Mouse (Mus musculus) kidney, embryonic 15.5 days (tissue): ENCODE data around the gene Rbfox2. TPM values are rescaled to one million over a fixed set of nuclear protein-coding genes. Genes with fewer than 3 reads are reported as not detected.

Experiments
- ATAC-seq: fragments of 200-750 bp; cut with Nextera tagmentation; replicated peaks from 2 replicates; pipeline ENCODE4 v1.8.0; 2017; ENCODE audit warnings: moderate TSS enrichment; ENCODE audit not compliant: low FRiP score
- H3K27ac ChIP-seq: fragments of 300-500 bp; sonication (generic); 2 replicates; pipeline ENCODE4 v1.5.1; 2015; ENCODE audit warnings: mild to moderate bottlenecking, inconsistent platforms
- H3K27me3 ChIP-seq: fragments of 300-500 bp; sonication (generic); 2 replicates; pipeline ENCODE4 v1.6.1; 2015; ENCODE audit warnings: inconsistent platforms
- H3K36me3 ChIP-seq: fragments of 300-500 bp; sonication (generic); 2 replicates; pipeline ENCODE4 v1.6.1; 2015; ENCODE audit warnings: inconsistent platforms
- H3K4me1 ChIP-seq: fragments of 300-500 bp; sonication (generic); 2 replicates; pipeline ENCODE4 v1.6.1; 2015; ENCODE audit warnings: inconsistent platforms
- H3K4me2 ChIP-seq: fragments of 300-500 bp; sonication (generic); 2 replicates; pipeline ENCODE4 v1.6.1; 2015; ENCODE audit warnings: moderate library complexity, mild to moderate bottlenecking, inconsistent platforms
- H3K4me3 ChIP-seq: fragments of 300-500 bp; sonication (generic); replicated peaks from 2 replicates; pipeline ENCODE4 v1.5.1; 2015; ENCODE audit warnings: mild to moderate bottlenecking, inconsistent platforms
- H3K9ac ChIP-seq: fragments of 300-500 bp; sonication (generic); 2 replicates; pipeline ENCODE4 v1.6.1; 2015; ENCODE audit warnings: mild to moderate bottlenecking, inconsistent platforms
- H3K9me3 ChIP-seq: fragments of 300-500 bp; sonication (generic); replicated peaks from 2 replicates; pipeline ENCODE4 v1.6.1; 2016; ENCODE audit warnings: inconsistent platforms
- WGBS: fragments of 180-500 bp; shearing (Covaris S2); methylation state at CpG from one replicate; pipeline ENCODE4 v1.1.7; 2015; ENCODE audit warnings: mixed read lengths; 5-methylcytosine and 5-hydroxymethylcytosine counted together
- polyA plus RNA-seq: library from polyadenylated mRNA; unstranded; fragments of >200 nt; fragmentation: Nextera tagmentation; extraction: Ambion mirVana; gene quantifications from 2 replicates; pipeline ENCODE4 v1.2.1, GENCODE M21; 2015

The Rbfox2 gene
- polyA plus RNA-seq, 1 experiment from 2014 or later: 47.7 TPM

- Histone ChIP-seq H3K27ac (peak overlapping the region; percentile 94), H3K27me3 (no peaks in the 10 kb centered on the region), H3K36me3 (no peaks in the 10 kb centered on the region), H3K4me2 (peak overlapping the region; percentile 67), H3K9me3 (no peaks in the 10 kb centered on the region), H3K4me3 (peak overlapping the region; percentile 63), H3K9ac (peak overlapping the region; percentile 37), H3K4me1 (peaks cover 53% of the 10 kb centered on the region)
- no peak for ATAC-seq
- WGBS: 16% methylated on average over 3 of the region's 3 CpGs
These were observed 156.4 kb downstream of the Rbfox2 start for GRCm38 (mm10) chr15:77150424-77150841.

GRCm38 (mm10) chr15:77150000-77150399 lies 156.8 kb downstream of the Rbfox2 start:
- no peaks in the 10 kb centered on the region for H3K36me3 ChIP-seq
- no peaks in the 10 kb centered on the region for H3K9me3 ChIP-seq
- H3K27me3 ChIP-seq: no peaks in the 10 kb centered on the region
- H3K4me3 ChIP-seq: peak overlapping the region; percentile 63
- no peak; the same call in 1 of the 2 replicates for ATAC-seq
- peak overlapping the region; percentile 67 for H3K4me2 ChIP-seq
- peaks cover 55% of the 10 kb centered on the region for H3K4me1 ChIP-seq
- 33% methylated on average over 3 of the region's 3 CpGs for WGBS
- 0 out of 2 replicates have a peak overlapping the region, but pooled peaks have one; percentile 37 for H3K9ac ChIP-seq
- peak overlapping the region; percentile 94 for H3K27ac ChIP-seq

- peak overlapping the region; percentile 67 for H3K4me2 ChIP-seq
- no peak for ATAC-seq
- 53% methylated on average over 3 of the region's 3 CpGs for WGBS
- no peak overlapping the region for H3K9ac ChIP-seq
- no peaks in the 10 kb centered on the region for H3K36me3 ChIP-seq
- H3K27ac ChIP-seq: peak overlapping the region; percentile 94
- H3K4me1 ChIP-seq: peaks cover 59% of the 10 kb centered on the region
- no peak overlapping the region for H3K4me3 ChIP-seq
- no peaks in the 10 kb centered on the region for H3K27me3 ChIP-seq
- H3K9me3 ChIP-seq: no peaks in the 10 kb centered on the region
These were observed 157.3 kb downstream of the Rbfox2 start for GRCm38 (mm10) chr15:77149551-77149950.

GRCm38 (mm10) chr15:77146942-77147341 lies 159.9 kb downstream of the Rbfox2 start:
- H3K4me2 ChIP-seq: no peak overlapping the region
- H3K4me3 ChIP-seq: no peak overlapping the region
- no peak overlapping the region for H3K9ac ChIP-seq
- no peak overlapping the region for H3K27ac ChIP-seq
- no peak for ATAC-seq
- H3K4me1 ChIP-seq: peaks cover 51% of the 10 kb centered on the region
- no peaks in the 10 kb centered on the region for H3K27me3 ChIP-seq
- 85% methylated on average over 4 of the region's 4 CpGs for WGBS
- no peaks in the 10 kb centered on the region for H3K36me3 ChIP-seq
- no peaks in the 10 kb centered on the region for H3K9me3 ChIP-seq

GRCm38 (mm10) chr15:77144960-77145359 lies 161.8 kb downstream of the Rbfox2 start:
- Histone ChIP-seq H3K9me3 (no peaks in the 10 kb centered on the region), H3K27ac (no peak overlapping the region), H3K36me3 (no peaks in the 10 kb centered on the region), H3K4me3 (no peak overlapping the region), H3K27me3 (no peaks in the 10 kb centered on the region), H3K9ac (no peak overlapping the region), H3K4me1 (peaks cover 38% of the 10 kb centered on the region), H3K4me2 (no peak overlapping the region)
- 89% methylated on average over 1 of the region's 1 CpGs for WGBS
- no peak for ATAC-seq

GRCm38 (mm10) chr15:77142787-77143186 lies 164.0 kb downstream of the Rbfox2 start:
- no peak overlapping the region for H3K27ac ChIP-seq
- H3K4me1 ChIP-seq: peaks cover 32% of the 10 kb centered on the region
- ATAC-seq: no peak
- no peaks in the 10 kb centered on the region for H3K9me3 ChIP-seq
- WGBS: 79% methylated on average over 5 of the region's 5 CpGs
- H3K27me3 ChIP-seq: no peaks in the 10 kb centered on the region
- no peak overlapping the region for H3K9ac ChIP-seq
- no peak overlapping the region for H3K4me3 ChIP-seq
- H3K4me2 ChIP-seq: no peak overlapping the region
- no peaks in the 10 kb centered on the region for H3K36me3 ChIP-seq

- no peak overlapping the region for H3K9ac ChIP-seq
- no peak overlapping the region for H3K27ac ChIP-seq
- no peaks in the 10 kb centered on the region for H3K27me3 ChIP-seq
- no peaks in the 10 kb centered on the region for H3K9me3 ChIP-seq
- peaks cover 32% of the 10 kb centered on the region for H3K4me1 ChIP-seq
- H3K4me3 ChIP-seq: no peak overlapping the region
- H3K36me3 ChIP-seq: no peaks in the 10 kb centered on the region
- H3K4me2 ChIP-seq: no peak overlapping the region
- no peak for ATAC-seq
- WGBS: 59% methylated on average over 6 of the region's 6 CpGs
These were observed 164.5 kb downstream of the Rbfox2 start for GRCm38 (mm10) chr15:77142352-77142751.

- Histone ChIP-seq H3K27ac (no peak overlapping the region), H3K4me2 (no peak overlapping the region), H3K9me3 (no peaks in the 10 kb centered on the region), H3K36me3 (no peaks in the 10 kb centered on the region), H3K4me1 (peaks cover 32% of the 10 kb centered on the region), H3K9ac (no peak overlapping the region), H3K27me3 (no peaks in the 10 kb centered on the region), H3K4me3 (no peak overlapping the region)
- 64% methylated on average over 4 of the region's 4 CpGs for WGBS
- ATAC-seq: no peak
These were observed 165.1 kb downstream of the Rbfox2 start for GRCm38 (mm10) chr15:77141711-77142110.

- H3K9ac ChIP-seq: no peak overlapping the region
These were observed 168.5 kb downstream of the Rbfox2 start for GRCm38 (mm10) chr15:77138282-77138681.

GRCm38 (mm10) chr15:77134483-77134882 lies 172.3 kb downstream of the Rbfox2 start:
- H3K9me3 ChIP-seq: peaks cover 9% of the 10 kb centered on the region; the same call in 1 of the 2 replicates
- no peak for ATAC-seq
- no peaks in the 10 kb centered on the region for H3K27me3 ChIP-seq
- no peak overlapping the region for H3K27ac ChIP-seq
- H3K4me2 ChIP-seq: no peak overlapping the region
- H3K9ac ChIP-seq: no peak overlapping the region
- no peak overlapping the region for H3K4me3 ChIP-seq
- 93% methylated on average over 10 of the region's 10 CpGs for WGBS
- H3K4me1 ChIP-seq: peaks cover 9% of the 10 kb centered on the region
- H3K36me3 ChIP-seq: peaks cover 57% of the 10 kb centered on the region

More at GRCm38 (mm10) chr15:77138282-77138681, 168.5 kb downstream of the Rbfox2 start:
- H3K36me3 ChIP-seq: peaks cover 23% of the 10 kb centered on the region
- H3K4me1 ChIP-seq: peaks cover 20% of the 10 kb centered on the region
- no peak overlapping the region for H3K4me2 ChIP-seq
- WGBS: 58% methylated on average over 5 of the region's 5 CpGs
- no peak overlapping the region for H3K4me3 ChIP-seq
- peaks cover 9% of the 10 kb centered on the region; the same call in 1 of the 2 replicates for H3K9me3 ChIP-seq
- no peaks in the 10 kb centered on the region for H3K27me3 ChIP-seq
- H3K27ac ChIP-seq: no peak overlapping the region
- no peak for ATAC-seq

GRCm38 (mm10) chr15:77129154-77129553 lies 177.7 kb downstream of the Rbfox2 start:
- Histone ChIP-seq H3K36me3 (peaks cover 46% of the 10 kb centered on the region), H3K27ac (no peak overlapping the region)

GRCm38 (mm10) chr15:77127737-77128136 lies 179.1 kb downstream of the Rbfox2 start:
- H3K27ac ChIP-seq: no peak overlapping the region
- no peak overlapping the region for H3K9ac ChIP-seq
- no peaks in the 10 kb centered on the region for H3K9me3 ChIP-seq
- no peak overlapping the region for H3K4me3 ChIP-seq
- H3K4me1 ChIP-seq: no peaks in the 10 kb centered on the region
- H3K4me2 ChIP-seq: no peak overlapping the region
- peaks cover 39% of the 10 kb centered on the region for H3K36me3 ChIP-seq
- H3K27me3 ChIP-seq: no peaks in the 10 kb centered on the region
- WGBS: 70% methylated on average over 2 of the region's 2 CpGs
- no peak for ATAC-seq

More at GRCm38 (mm10) chr15:77129154-77129553, 177.7 kb downstream of the Rbfox2 start:
- Histone ChIP-seq H3K4me1 (no peaks in the 10 kb centered on the region), H3K4me2 (no peak overlapping the region), H3K9ac (no peak overlapping the region), H3K27me3 (no peaks in the 10 kb centered on the region), H3K9me3 (no peaks in the 10 kb centered on the region), H3K4me3 (no peak overlapping the region)
- WGBS: 88% methylated on average over 8 of the region's 8 CpGs
- no peak for ATAC-seq

GRCm38 (mm10) chr15:77126674-77127073 lies 180.1 kb downstream of the Rbfox2 start:
- Histone ChIP-seq H3K27me3 (no peaks in the 10 kb centered on the region), H3K4me3 (no peak overlapping the region), H3K9me3 (no peaks in the 10 kb centered on the region), H3K36me3 (peaks cover 28% of the 10 kb centered on the region), H3K27ac (no peak overlapping the region), H3K4me1 (peaks cover 3% of the 10 kb centered on the region; the same call in 1 of the 2 replicates), H3K9ac (no peak overlapping the region), H3K4me2 (no peak overlapping the region)
- WGBS: 87% methylated on average over 3 of the region's 3 CpGs
- no peak for ATAC-seq
